Mouse (Mus musculus) liver, embryonic 14.5 days (tissue): ENCODE results near the gene Zyx. TPM values are rescaled to one million over a fixed set of nuclear protein-coding genes. Genes with fewer than 3 reads are reported as not detected.
A peak's percentile ranks its signal among the peaks of the same experiment; 100 is the strongest.

Source experiments
- ATAC-seq: fragments of 200-750 bp; cut with Nextera tagmentation; 2 replicates; pipeline ENCODE4 v1.8.0; 2017; ENCODE audit warnings: moderate number of reproducible peaks, mild to moderate bottlenecking, moderate library complexity; ENCODE audit not compliant: insufficient read depth
- DNase-seq, 3 experiments: peaks; one replicate each; pipeline ENCODE4 v3.0.0-alpha.2; 2012 to 2013; ENCODE audit warnings: low read depth in 3 of 3, low spot score in 3 of 3
- H3K27ac ChIP-seq: fragments of 300-500 bp; sonication (generic); 2 replicates; pipeline ENCODE4 v1.5.1; 2014; ENCODE audit warnings: moderate library complexity, mild to moderate bottlenecking, control low read depth, inconsistent platforms
- H3K27me3 ChIP-seq: fragments of 300-500 bp; sonication (generic); 2 replicates; pipeline ENCODE4 v1.6.1; 2014; ENCODE audit warnings: mild to moderate bottlenecking, low read length, moderate library complexity; ENCODE audit not compliant: control insufficient read depth, insufficient read depth
- H3K36me3 ChIP-seq: fragments of 300-500 bp; sonication (generic); replicated peaks from 2 replicates; pipeline ENCODE4 v1.6.1; 2014; ENCODE audit warnings: low read depth; ENCODE audit not compliant: control insufficient read depth, insufficient read depth
- H3K4me1 ChIP-seq, 2 experiments: fragments of 200-500 bp in 1 of 2; fragments of 300-500 bp in 1 of 2; sonication (generic) in 1 of 2; replicated peaks; 2 replicates each; pipeline ENCODE4 v1.6.1; 2012 to 2014; ENCODE audit warnings: antibody characterized with exemption in 1 of 2, inconsistent platforms in 1 of 2, low read length in 1 of 2; ENCODE audit not compliant: control insufficient read depth in 2 of 2, insufficient read depth in 2 of 2
- H3K4me2 ChIP-seq: fragments of 300-500 bp; sonication (generic); 2 replicates; pipeline ENCODE4 v1.6.1; 2014; ENCODE audit warnings: low read depth, mild to moderate bottlenecking, control low read depth, moderate library complexity
- H3K4me3 ChIP-seq, 2 experiments: fragments of 200-500 bp in 1 of 2; fragments of 300-500 bp in 1 of 2; sonication (generic) in 1 of 2; 2 replicates each; pipeline ENCODE4 v1.5.1; 2012 to 2014; ENCODE audit warnings: low read depth in 2 of 2, low read length in 2 of 2, mild to moderate bottlenecking in 2 of 2, control low read depth in 1 of 2, inconsistent platforms in 1 of 2, moderate library complexity in 1 of 2; ENCODE audit not compliant: insufficient read depth in 1 of 2
- H3K9ac ChIP-seq: fragments of 300-500 bp; sonication (generic); replicated peaks from 2 replicates; pipeline ENCODE4 v1.6.1; 2014; ENCODE audit warnings: mild to moderate bottlenecking, control low read depth, moderate library complexity
- H3K9me3 ChIP-seq: fragments of 300-500 bp; sonication (generic); 2 replicates; pipeline ENCODE4 v1.6.1; 2016; ENCODE audit warnings: low read length, mixed read lengths; ENCODE audit not compliant: control insufficient read depth
- CTCF ChIP-seq: IDR thresholded peaks from 2 replicates; pipeline ENCODE4 v1.5.1; 2016; ENCODE audit warnings: antibody characterized with exemption, low read depth, control low read depth
- EP300 ChIP-seq: IDR thresholded peaks from 2 replicates; pipeline ENCODE4 v1.6.1; 2016; ENCODE audit warnings: antibody characterized with exemption, low read depth
- WGBS: fragments of 180-500 bp; shearing (Covaris S2); extraction: QIAGEN DNeasy Blood & Tissue Kit; methylation state at CpG from one replicate; pipeline ENCODE4 v1.1.7; 2014; ENCODE audit not compliant: insufficient replicate concordance; 5-methylcytosine and 5-hydroxymethylcytosine counted together
- polyA plus RNA-seq, 2 experiments: library from polyadenylated mRNA; depleted of rRNA in 1 of 2; stranded (reverse) in 1 of 2; unstranded in 1 of 2; fragments of >200 nt; fragmentation: Nextera tagmentation in 1 of 2; extraction: Ambion mirVana in 1 of 2; gene quantifications; 2 replicates each; pipeline versions ENCODE4 v1.2.1 to v1.2.3; 2012 to 2014

Gene Zyx
- polyA plus RNA-seq, 2 experiments, result 26.7 to 30.2 TPM

DNA sequence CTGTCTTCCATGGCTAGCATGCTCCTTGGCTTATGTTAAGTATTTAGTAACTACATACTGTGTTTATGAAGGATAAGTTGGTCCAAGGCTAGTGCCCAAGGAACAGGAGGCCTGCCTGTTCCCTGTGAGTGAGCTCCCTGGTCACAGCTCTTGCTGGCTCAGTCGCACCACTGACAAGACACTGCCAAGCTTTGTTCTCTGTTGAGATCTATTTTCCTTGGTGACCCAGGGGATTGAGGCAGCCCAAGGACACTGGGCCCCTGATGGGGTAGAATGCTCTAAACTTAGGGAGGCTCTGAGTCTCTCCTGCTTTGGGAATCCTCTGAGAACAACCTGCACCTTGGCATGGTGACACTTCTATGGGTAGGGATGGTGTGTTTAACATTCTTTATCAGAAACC lies 12.6 kb downstream of the Zyx start:
- no peak for TF ChIP-seq CTCF
- no peak for TF ChIP-seq EP300
- H3K4me3 ChIP-seq, result no peak overlapping the region
- no peak overlapping the region for H3K4me2 ChIP-seq
- H3K27me3 ChIP-seq, result no peaks in the 10 kb centered on the region
- no peak for DNase-seq
- H3K9ac ChIP-seq, result no peak overlapping the region
- H3K27ac ChIP-seq, result no peak overlapping the region
- no peaks in the 10 kb centered on the region for H3K9me3 ChIP-seq
- no peaks in the 10 kb centered on the region for H3K36me3 ChIP-seq
- ATAC-seq, result no peak
- 46% methylated on average over 1 of the region's 1 CpGs for WGBS
- H3K4me1 ChIP-seq, result peaks cover 0 to 6% of the 10 kb centered on the region in 2 experiments; a peak in 2 of 4 replicates

- ATAC-seq (peak; percentile 24; the same call in 1 of the 2 replicates), DNase-seq (no peak)
- Histone ChIP-seq H3K9ac (no peak overlapping the region), H3K4me3 (no peak overlapping the region), H3K4me1 (peaks cover 0 to 6% of the 10 kb centered on the region in 2 experiments; a peak in 2 of 4 replicates), H3K4me2 (no peak overlapping the region), H3K9me3 (no peaks in the 10 kb centered on the region), H3K36me3 (no peaks in the 10 kb centered on the region), H3K27ac (no peak overlapping the region), H3K27me3 (no peaks in the 10 kb centered on the region)
- 47% methylated on average over 1 of the region's 1 CpGs for WGBS
- TF ChIP-seq EP300, result no peak
Observed at GRCm38 (mm10) chr6:42362497-42362896, 13.1 kb downstream of the Zyx start.

GRCm38 (mm10) chr6:42362974-42363373 lies 13.5 kb downstream of the Zyx start:
- H3K4me3 ChIP-seq, result no peak overlapping the region
- H3K9ac ChIP-seq, result no peak overlapping the region
- H3K4me1 ChIP-seq, result peaks cover 0 to 6% of the 10 kb centered on the region in 2 experiments; a peak in 2 of 4 replicates
- no peak for DNase-seq
- 38% methylated on average over 3 of the region's 3 CpGs for WGBS
- no peak for ATAC-seq
- no peaks in the 10 kb centered on the region for H3K9me3 ChIP-seq
- H3K27ac ChIP-seq, result no peak overlapping the region
- H3K27me3 ChIP-seq, result no peaks in the 10 kb centered on the region
- no peak overlapping the region for H3K4me2 ChIP-seq
- no peaks in the 10 kb centered on the region for H3K36me3 ChIP-seq
- TF ChIP-seq CTCF, result no peak
- no peak for TF ChIP-seq EP300

GRCm38 (mm10) chr6:42364066-42364465 lies 14.6 kb downstream of the Zyx start:
- DNase-seq (no peak), ATAC-seq (no peak)
- Histone ChIP-seq H3K27ac (no peak overlapping the region), H3K4me2 (no peak overlapping the region), H3K27me3 (no peaks in the 10 kb centered on the region), H3K9ac (no peak overlapping the region), H3K9me3 (no peaks in the 10 kb centered on the region), H3K4me1 (peaks cover 0 to 6% of the 10 kb centered on the region in 2 experiments; a peak in 2 of 4 replicates), H3K36me3 (no peaks in the 10 kb centered on the region), H3K4me3 (no peak overlapping the region)
- TF ChIP-seq EP300 (no peak), CTCF (no peak)
- 67% methylated on average over 4 of the region's 4 CpGs for WGBS

GRCm38 (mm10) chr6:42364607-42365006 lies 15.2 kb downstream of the Zyx start:
- 79% methylated on average over 15 of the region's 15 CpGs for WGBS
- no peak for DNase-seq
- ATAC-seq, result no peak
- H3K4me1 ChIP-seq, result peaks cover 0 to 6% of the 10 kb centered on the region in 2 experiments; a peak in 2 of 4 replicates
- H3K9ac ChIP-seq, result no peak overlapping the region
- H3K4me2 ChIP-seq, result no peak overlapping the region
- H3K27ac ChIP-seq, result no peak overlapping the region
- no peaks in the 10 kb centered on the region for H3K36me3 ChIP-seq
- H3K4me3 ChIP-seq, result no peak overlapping the region
- TF ChIP-seq EP300, result no peak
- TF ChIP-seq CTCF, result no peak
- H3K27me3 ChIP-seq, result no peaks in the 10 kb centered on the region
- no peaks in the 10 kb centered on the region for H3K9me3 ChIP-seq
